Mouse (Mus musculus) c-Kit-negative CD71-positive TER-119-positive erythroid progenitor cells, embryonic 14.5 days (primary cell): Measurements from ENCODE around the gene Zscan26.
"Not testable (repeated sequence)": the region's sequence is repeated elsewhere in the genome, so short reads cannot be mapped to it uniquely, and the experiment has no call there.

Experiments
- DNase-seq: peaks from one replicate; pipeline ENCODE4 v3.0.0-alpha.2; 2013; ENCODE audit warnings: low read depth, low spot score

Gene Zscan26

DNA sequence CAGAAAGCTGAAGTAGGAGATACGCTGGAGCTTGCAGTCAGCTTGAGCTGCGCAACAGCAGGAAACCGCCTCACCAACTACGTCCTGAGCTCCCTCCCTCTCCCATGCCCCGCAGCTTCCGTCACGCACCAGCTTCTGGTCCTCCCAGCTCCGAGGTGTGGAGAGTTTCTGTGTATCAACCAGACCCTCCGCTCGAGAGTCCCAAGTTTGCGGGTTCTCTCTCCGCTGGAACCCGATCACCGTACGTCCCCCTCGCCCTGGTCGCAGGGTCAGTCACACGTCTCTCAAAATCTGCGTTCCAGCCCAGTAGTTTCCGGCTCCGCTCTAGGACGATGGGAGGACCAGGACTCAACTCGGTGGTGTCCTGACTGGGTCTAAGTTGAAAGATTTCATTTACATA is at the start of gene Zscan26:
Gene Zscan26, minus strand, starts transcription at position 282 of the 400 bp plus-strand sequence.
- peak; percentile 50 for DNase-seq

DNA sequence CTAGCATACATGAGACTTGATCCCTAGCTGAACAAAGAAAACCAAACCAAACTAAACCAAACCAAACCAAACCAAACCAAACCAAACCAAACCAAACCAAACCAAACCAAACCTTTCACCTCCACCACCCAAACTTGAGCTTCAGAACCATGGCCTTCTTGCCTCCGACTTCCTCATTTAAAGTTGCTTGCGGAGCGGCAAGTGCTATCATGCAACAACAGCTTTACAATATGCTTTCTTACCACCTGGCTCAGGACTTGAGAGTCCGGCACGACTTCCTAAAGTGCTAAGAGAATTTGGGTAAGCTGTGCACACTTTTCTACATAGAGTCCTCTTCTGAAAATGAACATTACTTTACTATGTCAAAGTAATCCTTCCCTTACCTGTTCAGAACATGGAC is 48.8 kb upstream of the Zscan26 start:
- no peak for DNase-seq

DNA sequence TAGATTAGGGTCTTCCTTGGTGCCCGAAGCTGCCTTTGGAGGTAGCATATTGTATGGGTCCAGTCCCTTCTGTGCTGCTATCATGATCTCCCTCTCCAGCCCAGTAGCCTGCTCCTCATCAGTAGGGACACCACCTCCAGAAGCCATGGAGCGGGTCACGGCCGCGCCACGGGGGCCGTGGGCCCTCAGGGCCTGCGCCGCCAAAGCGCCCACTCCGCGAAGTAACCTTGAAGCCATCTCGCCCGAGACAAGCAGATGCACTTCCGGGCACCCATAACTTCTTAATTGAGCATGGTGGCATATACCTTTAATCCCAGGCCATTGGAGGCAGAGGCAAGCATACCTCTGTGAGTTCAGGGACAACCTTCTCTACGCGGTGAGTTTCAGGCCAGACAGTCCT is 47.7 kb upstream of the Zscan26 start, which contains the start of gene Gm11273:
Gene Gm11273, minus strand, starts transcription at position 237 of the 400 bp plus-strand sequence.
- DNase-seq = not testable (repeated sequence)

DNA sequence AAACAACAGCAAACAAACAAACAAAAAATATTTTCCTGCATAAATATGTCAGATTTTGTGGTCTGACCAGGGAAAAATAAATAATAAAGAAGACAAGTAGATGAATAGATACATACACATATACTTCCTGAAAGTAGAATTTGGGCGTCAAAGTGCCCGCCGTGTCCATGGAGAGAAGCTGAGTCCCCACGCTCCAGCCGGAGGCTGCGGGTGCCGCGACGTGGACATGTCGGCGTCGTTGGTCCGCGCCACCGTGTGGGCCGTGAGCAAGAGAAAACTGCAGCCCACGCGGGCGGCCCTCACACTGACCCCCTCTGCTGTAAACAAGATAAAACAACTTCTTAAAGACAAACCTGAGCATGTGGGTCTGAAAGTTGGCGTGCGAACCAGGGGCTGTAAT is 41.5 kb upstream of the Zscan26 start, which contains the start of gene AK157302:
Gene AK157302, plus strand, starts transcription at position 144 of the 400 bp plus-strand sequence.
- DNase-seq = no peak

DNA sequence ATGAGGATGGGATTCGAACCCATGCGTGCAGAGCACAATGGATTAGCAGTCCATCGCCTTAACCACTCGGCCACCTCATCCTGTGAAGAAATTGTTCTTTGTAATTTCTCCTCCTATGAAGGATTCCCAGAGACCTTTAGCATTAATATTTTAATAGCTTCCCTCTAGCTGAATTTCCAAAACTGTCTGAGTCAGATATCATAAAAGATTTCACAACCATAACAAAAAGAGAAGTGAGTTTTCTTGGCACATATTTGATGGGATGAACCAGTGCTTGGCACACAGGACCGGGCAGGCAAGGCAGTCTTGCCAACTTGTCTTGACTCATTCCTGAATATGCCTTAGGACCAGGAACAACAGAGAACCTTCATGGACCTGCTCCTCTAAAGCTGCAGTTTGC is 39.3 kb upstream of the Zscan26 start:
- DNase-seq = no peak

DNA sequence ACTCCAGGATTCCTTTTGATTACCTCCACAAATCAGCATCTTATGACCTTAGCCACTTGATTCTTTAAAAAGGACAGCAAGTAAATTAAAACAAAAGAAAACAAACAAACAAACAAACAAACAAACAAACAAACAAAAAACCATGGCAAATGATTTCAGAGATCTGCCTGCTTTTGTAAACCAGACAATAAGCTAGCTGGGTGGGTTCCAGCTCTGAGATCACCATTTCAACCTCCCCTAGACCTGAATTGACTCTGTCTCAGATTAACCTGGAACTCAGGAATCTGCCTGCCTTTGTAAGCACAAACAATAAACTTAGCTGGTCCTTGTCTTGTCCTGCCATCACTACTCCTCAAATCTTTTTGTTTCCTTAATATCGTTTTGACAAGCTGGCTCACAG is 33.4 kb upstream of the Zscan26 start:
- DNase-seq = no peak

DNA sequence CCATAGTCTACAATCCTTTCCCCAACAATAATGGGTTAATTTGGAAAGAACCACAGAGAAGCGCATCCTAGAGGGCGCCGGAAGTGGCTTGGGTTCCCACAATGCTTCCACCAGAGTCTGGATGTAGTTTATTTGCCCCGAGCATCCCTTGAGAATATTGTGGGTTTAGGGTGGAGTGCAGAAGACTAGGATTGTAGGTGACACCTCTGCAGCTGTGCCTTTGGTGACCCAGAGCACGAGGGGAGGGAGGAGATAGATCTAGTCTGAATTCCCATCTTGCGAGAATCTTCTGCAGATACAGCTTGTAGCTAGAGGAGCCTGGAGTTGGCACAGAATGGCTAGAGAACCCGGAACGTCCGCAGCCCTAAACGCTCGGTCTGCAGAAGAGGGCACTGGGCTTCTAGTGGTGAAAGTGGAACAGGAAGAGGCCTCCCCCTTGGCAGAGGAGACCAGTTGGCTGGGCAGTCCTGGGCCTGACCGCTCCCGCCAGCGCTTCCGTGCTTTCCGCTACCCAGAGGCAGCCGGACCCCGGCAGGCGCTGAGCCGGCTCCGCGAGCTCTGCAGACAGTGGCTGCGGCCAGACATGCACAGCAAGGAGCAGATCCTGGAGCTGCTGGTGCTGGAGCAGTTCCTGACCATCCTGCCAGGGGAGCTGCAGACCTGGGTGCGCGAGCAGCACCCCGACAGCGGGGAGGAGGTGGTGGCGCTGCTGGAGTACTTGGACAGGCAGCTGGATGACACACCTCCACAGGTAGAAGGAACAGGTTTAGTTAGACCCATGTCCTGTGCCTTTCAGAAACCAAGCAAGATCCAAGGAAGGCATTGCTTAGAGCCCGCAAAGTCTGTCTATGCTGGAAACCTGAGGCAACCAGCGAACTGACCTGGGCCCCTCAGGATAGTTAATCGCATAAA is 25.5 kb upstream of the Zscan26 start, which contains the start of the genes Zkscan4 and Gm10065:
Gene Zkscan4, plus strand, starts transcription at position 149 of the 912 bp plus-strand sequence.
Gene Gm10065, minus strand, starts transcription at position 683 of the 912 bp plus-strand sequence.
- not testable (repeated sequence) for DNase-seq

DNA sequence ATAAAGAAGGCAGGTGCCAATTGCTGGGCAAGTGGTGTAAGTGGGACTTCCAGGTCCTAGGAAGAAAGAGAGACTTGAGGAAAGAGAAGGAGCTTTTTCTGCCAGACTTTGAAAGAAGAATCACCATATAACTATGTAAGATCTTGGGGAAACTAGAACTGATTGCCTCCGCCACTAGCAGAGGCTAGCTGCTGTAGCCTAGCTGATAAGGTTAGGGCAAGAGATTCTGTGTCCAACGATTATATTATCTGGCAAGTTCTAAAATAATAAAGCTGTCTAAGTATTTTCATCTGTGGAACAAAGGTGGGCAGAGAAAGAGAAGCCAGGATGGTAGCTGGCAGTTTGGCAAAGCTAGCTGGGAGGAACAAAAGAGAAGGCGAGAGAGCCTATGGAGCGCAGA is 18.9 kb upstream of the Zscan26 start:
- DNase-seq = no peak

DNA sequence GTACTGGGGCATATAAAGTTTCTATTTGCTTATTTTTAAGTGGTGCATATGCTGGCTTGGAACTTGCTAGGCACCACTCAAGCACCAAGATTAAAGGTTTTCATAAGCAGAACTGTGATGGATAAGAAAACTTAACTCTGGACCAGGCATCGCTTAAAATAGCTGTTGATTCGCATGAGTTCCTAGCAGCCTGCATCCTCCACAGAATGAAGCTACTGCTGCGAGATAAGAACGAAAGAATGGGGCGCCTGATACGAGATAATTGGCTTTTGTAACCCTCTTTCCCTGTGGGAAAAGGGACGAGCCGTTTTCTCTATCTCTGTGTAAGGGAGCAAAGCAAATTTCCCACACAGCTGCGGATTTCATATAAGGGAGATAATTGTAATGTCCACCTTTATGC is 15.6 kb upstream of the Zscan26 start:
- no peak for DNase-seq

DNA sequence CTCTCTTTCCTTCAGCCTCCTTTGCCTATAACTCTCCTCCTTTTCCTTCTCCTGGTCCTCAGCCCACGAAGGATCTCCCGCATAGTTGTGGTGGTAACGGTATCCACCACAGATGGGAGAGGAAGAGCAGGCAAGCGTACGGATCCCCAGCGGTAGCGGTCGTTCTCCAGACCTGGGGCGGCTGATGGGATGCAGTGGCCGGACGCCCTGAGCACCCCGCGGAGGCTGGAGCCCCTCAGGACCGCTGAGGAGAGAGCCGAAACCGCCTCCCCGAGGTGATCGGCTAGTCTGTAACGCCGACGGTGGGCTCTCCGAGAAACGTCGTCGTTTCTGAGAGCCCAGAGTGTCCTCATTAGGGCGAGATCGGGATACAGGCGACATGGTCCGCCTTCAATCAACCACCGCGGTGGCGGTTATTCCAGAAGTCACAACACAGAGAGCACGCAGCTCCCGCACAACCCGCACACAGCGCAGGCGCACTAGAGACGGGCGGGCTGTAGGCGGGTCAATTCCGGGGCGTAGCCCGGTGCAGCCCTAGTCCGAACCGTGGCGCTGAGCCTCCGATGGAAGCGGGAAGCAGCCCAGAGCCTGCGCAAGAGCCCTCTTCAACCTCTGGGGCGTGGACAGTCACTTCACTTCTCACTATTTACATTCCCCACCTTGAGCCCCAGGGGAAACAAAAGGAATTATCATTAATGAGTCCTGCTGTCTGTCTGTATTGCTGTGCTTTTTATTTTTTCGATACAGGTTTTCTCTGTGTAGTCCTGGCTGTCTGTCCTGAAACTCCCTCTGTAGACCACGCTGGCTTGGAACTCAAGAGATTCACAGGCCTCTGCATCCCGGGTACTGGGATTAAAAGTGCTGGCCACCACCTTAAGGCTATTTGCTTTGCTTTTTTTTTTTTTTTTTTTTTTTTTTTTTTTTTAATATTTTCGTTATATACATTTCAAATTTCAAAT is 14.8 kb upstream of the Zscan26 start, which contains the start of gene Nkapl:
Gene Nkapl, minus strand, starts transcription at position 449 of the 959 bp plus-strand sequence.
- peak; percentile 93 for DNase-seq

DNA sequence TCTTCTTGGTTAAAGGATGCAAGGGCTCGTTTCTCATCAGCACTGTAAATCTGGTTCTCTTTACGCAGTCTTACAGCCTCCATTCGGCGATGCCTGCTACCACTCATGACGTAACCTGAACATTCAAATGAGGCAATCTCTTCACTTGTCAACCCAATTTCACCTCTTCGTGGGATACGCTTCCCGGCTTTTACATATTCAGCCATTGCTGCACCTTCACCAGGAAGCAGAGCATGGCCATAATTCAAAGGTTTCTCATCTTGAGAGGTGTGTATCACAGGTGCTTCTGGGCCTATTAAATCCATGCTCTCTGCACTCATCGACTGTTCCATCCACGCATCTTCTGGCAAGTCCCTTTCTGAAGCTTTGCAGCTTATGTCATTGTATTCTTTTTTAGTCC is 13.8 kb upstream of the Zscan26 start:
- DNase-seq = no peak

DNA sequence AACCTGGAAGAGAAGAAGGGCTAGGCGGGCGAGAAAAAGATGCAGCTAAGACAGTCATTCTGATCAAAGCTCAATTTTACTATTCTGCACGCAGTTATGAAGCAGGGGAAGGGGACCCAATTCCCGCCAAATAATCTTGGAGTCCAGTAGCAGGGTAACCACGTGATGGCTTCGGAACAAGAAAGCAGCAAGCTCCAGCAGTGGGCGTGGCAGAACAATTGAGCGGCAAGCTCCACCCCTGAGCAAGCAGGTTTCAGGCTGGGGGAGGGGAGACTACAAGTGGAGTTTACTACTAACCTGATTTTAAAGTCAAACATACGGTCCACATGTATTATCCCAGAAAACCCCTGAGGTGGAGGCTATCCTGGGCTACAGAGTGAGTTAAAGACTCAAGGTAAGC is 9.0 kb upstream of the Zscan26 start:
- not testable (repeated sequence) for DNase-seq

DNA sequence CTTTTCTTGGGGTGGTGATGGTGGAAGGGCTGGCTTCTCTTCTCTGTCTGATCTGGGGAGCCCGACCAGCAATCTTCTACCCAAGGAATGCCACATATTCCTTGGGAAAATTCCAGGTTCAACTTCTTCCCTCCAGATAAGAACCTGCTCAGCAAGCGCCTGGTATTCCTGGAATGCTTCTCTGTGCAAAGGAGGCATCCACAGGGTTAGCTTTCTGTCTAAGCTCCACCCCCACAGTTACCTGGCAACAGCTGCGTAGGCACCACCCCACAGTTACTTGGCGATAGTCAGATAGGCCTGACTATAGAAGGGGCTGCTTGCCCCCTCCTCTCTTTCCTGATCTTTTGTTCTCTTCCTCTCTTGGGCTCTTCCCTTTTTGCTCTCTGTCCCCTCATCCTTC is 2.8 kb upstream of the Zscan26 start:
- DNase-seq = no peak

DNA sequence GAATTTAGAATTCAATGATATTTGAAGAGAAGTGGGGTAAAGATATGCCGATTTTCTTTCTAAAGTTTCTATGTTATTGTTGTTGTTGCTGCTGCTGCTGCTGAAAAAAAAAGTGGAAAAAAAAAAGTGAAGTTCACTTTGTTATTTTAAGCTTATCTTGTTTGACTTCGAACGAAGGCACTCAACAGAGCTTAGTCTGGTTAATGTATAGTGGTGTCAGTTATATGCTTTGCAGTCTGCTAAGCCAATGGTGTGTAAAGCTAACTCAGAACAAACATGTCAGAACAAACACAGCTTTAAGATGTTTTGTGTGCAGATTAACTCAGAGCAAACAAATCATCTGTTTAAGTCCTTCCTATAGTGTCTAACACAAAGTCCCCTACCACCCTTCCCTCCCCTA is 603 bp upstream of the Zscan26 start:
- no peak for DNase-seq

DNA sequence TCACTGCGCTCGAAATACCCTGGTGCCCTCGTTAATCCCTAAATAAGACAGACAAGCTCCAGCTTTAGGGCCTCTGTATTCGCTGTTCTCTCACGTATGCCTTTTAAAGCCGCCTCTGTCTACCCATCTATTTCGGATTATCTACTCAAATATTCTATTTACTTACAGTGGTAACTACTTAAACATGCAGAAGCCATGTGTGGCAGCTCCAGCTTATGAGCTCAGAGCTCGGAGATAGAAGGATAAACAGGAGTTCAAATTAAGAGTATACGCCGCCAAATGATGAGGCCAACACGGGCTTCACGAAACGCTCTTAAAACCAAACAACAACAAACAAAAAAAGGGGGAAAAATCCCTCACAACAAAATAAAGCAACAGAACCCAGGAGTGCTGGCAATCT is 488 bp downstream of the Zscan26 start:
- no peak for DNase-seq

DNA sequence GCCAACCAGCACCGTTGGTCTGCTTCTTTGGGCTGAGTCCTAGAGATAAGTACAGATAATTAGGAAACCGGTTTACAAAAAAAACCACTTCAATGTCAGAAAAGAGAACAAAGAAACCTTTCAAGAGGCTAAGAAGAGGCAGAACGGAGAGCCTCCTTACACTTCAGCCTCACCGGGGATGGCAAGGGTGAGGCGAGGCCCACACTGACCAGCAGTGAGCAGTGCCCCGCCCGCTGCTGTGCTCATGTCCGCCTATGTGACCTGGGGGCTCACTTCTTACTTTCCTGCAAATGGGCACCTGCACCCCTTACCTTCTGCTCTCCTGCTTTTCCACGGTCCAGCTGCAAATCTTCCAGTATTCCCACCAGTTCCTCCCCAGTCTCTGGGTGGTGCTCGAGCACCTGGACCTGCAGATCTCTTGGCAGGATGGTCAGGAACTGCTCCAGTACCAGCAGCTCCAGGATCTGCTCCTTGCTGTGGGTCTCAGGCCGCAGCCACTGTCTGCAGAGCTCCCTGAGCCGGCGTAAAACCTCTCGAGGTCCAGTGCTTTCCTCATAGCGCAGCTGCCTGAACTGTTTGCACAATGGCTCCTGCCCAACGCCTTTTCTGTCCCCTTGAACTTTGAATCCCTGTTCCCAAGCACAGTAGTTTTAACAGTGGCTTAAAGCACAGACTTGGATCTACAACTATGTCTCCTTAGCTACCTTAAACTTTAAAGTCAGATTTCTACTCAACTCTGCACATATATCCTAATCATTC is 5.5 kb downstream of the Zscan26 start:
- no peak for DNase-seq

DNA sequence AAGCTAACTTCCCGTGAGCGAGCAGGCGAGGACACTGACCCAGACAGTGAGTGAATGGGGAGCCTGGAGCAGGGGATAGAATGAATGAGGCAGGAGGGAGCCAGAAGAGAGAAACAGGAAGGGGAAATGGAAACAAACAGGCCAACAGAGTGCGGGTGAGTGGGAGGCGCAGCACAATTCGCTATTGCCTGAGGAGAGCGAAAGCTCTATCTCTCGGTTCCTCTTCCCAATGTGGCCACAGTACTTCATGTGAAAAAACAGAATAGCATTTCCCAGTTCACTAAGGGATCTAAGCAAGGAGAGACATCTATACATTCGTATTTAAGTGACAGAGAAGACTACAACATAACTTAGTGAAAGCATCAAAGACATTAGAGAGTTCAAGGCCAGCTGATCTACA is 6.7 kb downstream of the Zscan26 start:
- no peak for DNase-seq

DNA sequence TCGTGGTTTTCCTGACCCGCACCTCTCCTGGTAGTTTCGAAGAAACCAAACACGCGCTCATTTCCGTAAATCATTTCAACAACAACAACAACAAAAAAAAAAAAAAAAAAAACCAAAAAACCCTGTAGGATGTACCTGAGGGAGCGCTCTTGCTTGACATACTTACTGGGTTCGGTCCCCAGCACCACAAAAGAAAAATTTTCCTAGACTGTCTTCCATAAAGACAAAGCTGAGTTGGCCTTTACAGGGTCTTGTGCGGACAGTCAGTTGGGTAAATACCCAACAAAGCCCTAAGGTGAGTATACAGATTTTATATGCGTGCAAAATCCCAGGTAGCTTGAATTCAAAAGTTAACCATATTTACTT is 12.3 kb downstream of the Zscan26 start:
- DNase-seq = no peak

DNA sequence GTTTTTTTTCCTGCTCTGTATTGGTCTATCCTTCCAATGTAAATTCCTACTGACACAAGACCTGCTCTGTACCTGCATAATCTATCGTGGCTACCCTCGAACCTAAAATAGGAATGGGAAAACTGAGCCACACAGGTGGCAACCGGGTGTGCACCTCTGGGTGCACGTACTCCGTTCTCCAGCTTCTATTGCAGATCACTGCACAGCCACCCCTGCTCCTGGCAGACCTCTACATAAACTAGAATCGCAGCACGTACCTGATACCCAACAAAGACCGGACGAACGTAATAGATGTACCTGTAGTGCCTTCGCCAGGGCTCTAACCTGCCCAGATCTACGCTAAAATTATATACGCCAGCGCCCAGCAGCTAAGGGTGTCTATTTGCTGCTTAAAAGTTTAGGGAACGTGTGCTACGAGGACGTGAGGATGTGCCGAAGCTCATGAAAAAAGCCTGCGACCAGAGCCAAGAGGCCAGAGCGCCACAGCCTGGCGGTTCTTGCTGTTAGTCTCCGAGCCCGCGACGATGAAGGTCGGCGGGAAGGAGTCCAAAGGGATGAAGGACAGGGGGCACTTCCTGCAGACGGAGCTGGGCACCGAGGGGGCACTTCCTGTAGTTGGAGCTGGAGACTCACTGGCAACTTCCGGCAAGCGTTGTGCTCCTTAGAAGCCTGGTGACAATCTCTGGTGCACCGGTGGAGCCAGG is 12.9 kb downstream of the Zscan26 start, which contains the start of gene Pgbd1:
Gene Pgbd1, minus strand, starts transcription at position 556 of the 704 bp plus-strand sequence.
- DNase-seq = peak; percentile 50

DNA sequence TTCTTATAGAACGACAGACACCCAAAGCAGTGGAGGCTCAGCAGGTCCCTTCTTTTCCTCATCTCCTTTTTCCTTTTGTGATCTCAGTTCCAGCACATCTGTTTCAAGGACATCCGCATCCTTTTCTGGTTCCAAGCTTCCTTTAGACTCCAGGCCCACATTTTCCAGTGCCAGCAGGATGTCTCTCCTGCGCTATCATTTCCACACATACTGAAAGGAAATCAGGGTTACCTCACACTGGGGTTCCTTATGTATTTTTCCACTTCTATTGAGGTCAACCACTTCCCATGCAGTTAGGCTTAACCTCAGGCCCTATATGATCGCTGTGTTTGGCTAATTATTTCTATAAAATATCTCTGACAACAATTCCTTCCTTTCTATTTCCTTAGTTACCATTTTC is 18.1 kb downstream of the Zscan26 start:
- no peak for DNase-seq
